Mouse (Mus musculus): ENCODE data around the gene 1700029H14Rik. TPM values are rescaled to one million over a fixed set of nuclear protein-coding genes. Genes with fewer than 3 reads are reported as not detected.

Gene 1700029H14Rik
- polyA plus RNA-seq, 1 experiment from 2014 or later = not detected

GRCm38 (mm10) chr8:13557526-13557925 is 4.7 kb downstream of the 1700029H14Rik start:
- Histone ChIP-seq H3K27me3 (ENCODE audit: control insufficient read depth, insufficient read depth, low read length) (no peaks in the 10 kb centered on the region), H3K9me3 (ENCODE audit: control insufficient read depth, low read length) (no peaks in the 10 kb centered on the region), H3K4me3 (ENCODE audit: low read depth, low read length) (no peak overlapping the region), H3K4me1 (ENCODE audit: control insufficient read depth, insufficient read depth, low read length) (no peaks in the 10 kb centered on the region), H3K9ac (ENCODE audit: low read length) (no peak overlapping the region), H3K27ac (ENCODE audit: low read depth, low read length) (no peak overlapping the region), H3K36me3 (ENCODE audit: control insufficient read depth, insufficient read depth, low read length) (no peaks in the 10 kb centered on the region), H3K4me2 (ENCODE audit: low read depth) (no peak overlapping the region)
- 69% methylated on average over 2 of the region's 2 CpGs for WGBS
- ATAC-seq (ENCODE audit: insufficient read depth, low FRiP score, low TSS enrichment) (no peak), DNase-seq (ENCODE audit: low spot score) (no peak)

GRCm38 (mm10) chr8:13551574-13551830 is 10.8 kb downstream of the 1700029H14Rik start:
- Histone ChIP-seq H3K4me1 (ENCODE audit: control insufficient read depth, insufficient read depth, low read length) (no peaks in the 10 kb centered on the region), H3K27me3 (ENCODE audit: control insufficient read depth, insufficient read depth, low read length) (no peaks in the 10 kb centered on the region), H3K9me3 (ENCODE audit: control insufficient read depth, low read length) (no peaks in the 10 kb centered on the region), H3K9ac (ENCODE audit: low read length) (no peak overlapping the region), H3K4me3 (ENCODE audit: low read depth, low read length) (no peak overlapping the region), H3K4me2 (ENCODE audit: low read depth) (no peak overlapping the region), H3K36me3 (ENCODE audit: control insufficient read depth, insufficient read depth, low read length) (no peaks in the 10 kb centered on the region), H3K27ac (ENCODE audit: low read depth, low read length) (no peak overlapping the region)
- no peak for DNase-seq (ENCODE audit: low spot score)
- no peak; the same call in 1 of the 2 replicates for ATAC-seq (ENCODE audit: insufficient read depth, low FRiP score, low TSS enrichment)
- WGBS = 91% methylated on average over 6 of the region's 6 CpGs

- no peaks in the 10 kb centered on the region for H3K4me1 ChIP-seq (ENCODE audit: control insufficient read depth, insufficient read depth, low read length)
- no peak overlapping the region for H3K27ac ChIP-seq (ENCODE audit: low read depth, low read length)
- H3K36me3 ChIP-seq (ENCODE audit: control insufficient read depth, insufficient read depth, low read length) = no peaks in the 10 kb centered on the region
- DNase-seq (ENCODE audit: low spot score) (peak; percentile 86), ATAC-seq (ENCODE audit: insufficient read depth, low FRiP score, low TSS enrichment) (peak; percentile 86)
- WGBS = 58% methylated on average over 9 of the region's 9 CpGs
- no peak overlapping the region for H3K4me3 ChIP-seq (ENCODE audit: low read depth, low read length)
- no peaks in the 10 kb centered on the region for H3K27me3 ChIP-seq (ENCODE audit: control insufficient read depth, insufficient read depth, low read length)
- H3K9ac ChIP-seq (ENCODE audit: low read length) = no peak overlapping the region
- no peak overlapping the region for H3K4me2 ChIP-seq (ENCODE audit: low read depth)
- no peaks in the 10 kb centered on the region for H3K9me3 ChIP-seq (ENCODE audit: control insufficient read depth, low read length)
Measured at GRCm38 (mm10) chr8:13550718-13551573, 11.3 kb downstream of the 1700029H14Rik start.

GRCm38 (mm10) chr8:13548831-13549230 is 13.4 kb downstream of the 1700029H14Rik start:
- WGBS = 63% methylated on average over 9 of the region's 9 CpGs
- ATAC-seq (ENCODE audit: insufficient read depth, low FRiP score, low TSS enrichment) (no peak), DNase-seq (ENCODE audit: low spot score) (no peak)
- H3K27me3 ChIP-seq (ENCODE audit: control insufficient read depth, insufficient read depth, low read length) = no peaks in the 10 kb centered on the region
- H3K36me3 ChIP-seq (ENCODE audit: control insufficient read depth, insufficient read depth, low read length) = no peaks in the 10 kb centered on the region
- H3K4me1 ChIP-seq (ENCODE audit: control insufficient read depth, insufficient read depth, low read length) = no peaks in the 10 kb centered on the region
- H3K4me3 ChIP-seq (ENCODE audit: low read depth, low read length) = no peak overlapping the region
- no peak overlapping the region for H3K27ac ChIP-seq (ENCODE audit: low read depth, low read length)
- no peak overlapping the region for H3K4me2 ChIP-seq (ENCODE audit: low read depth)
- peaks cover 3% of the 10 kb centered on the region; the same call in 1 of the 2 replicates for H3K9me3 ChIP-seq (ENCODE audit: control insufficient read depth, low read length)
- H3K9ac ChIP-seq (ENCODE audit: low read length) = no peak overlapping the region

GRCm38 (mm10) chr8:13548235-13548634 is 14.0 kb downstream of the 1700029H14Rik start:
- H3K9me3 ChIP-seq (ENCODE audit: control insufficient read depth, low read length) = peaks cover 3% of the 10 kb centered on the region; the same call in 1 of the 2 replicates
- no peak overlapping the region for H3K27ac ChIP-seq (ENCODE audit: low read depth, low read length)
- no peak overlapping the region for H3K9ac ChIP-seq (ENCODE audit: low read length)
- WGBS = 59% methylated on average over 4 of the region's 4 CpGs
- no peaks in the 10 kb centered on the region for H3K36me3 ChIP-seq (ENCODE audit: control insufficient read depth, insufficient read depth, low read length)
- ATAC-seq (ENCODE audit: insufficient read depth, low FRiP score, low TSS enrichment) (no peak), DNase-seq (ENCODE audit: low spot score) (no peak)
- H3K4me2 ChIP-seq (ENCODE audit: low read depth) = no peak overlapping the region
- no peaks in the 10 kb centered on the region for H3K4me1 ChIP-seq (ENCODE audit: control insufficient read depth, insufficient read depth, low read length)
- H3K27me3 ChIP-seq (ENCODE audit: control insufficient read depth, insufficient read depth, low read length) = no peaks in the 10 kb centered on the region
- no peak overlapping the region for H3K4me3 ChIP-seq (ENCODE audit: low read depth, low read length)

- no peak overlapping the region for H3K27ac ChIP-seq (ENCODE audit: low read depth, low read length)
- 89% methylated on average over 4 of the region's 4 CpGs for WGBS
Measured at GRCm38 (mm10) chr8:13546421-13546820, 15.8 kb downstream of the 1700029H14Rik start.

GRCm38 (mm10) chr8:13541526-13541925 is 20.7 kb downstream of the 1700029H14Rik start:
- no peak overlapping the region for H3K4me3 ChIP-seq (ENCODE audit: low read depth, low read length)
- WGBS = 78% methylated on average over 5 of the region's 5 CpGs
- H3K36me3 ChIP-seq (ENCODE audit: control insufficient read depth, insufficient read depth, low read length) = no peaks in the 10 kb centered on the region
- ATAC-seq (ENCODE audit: insufficient read depth, low FRiP score, low TSS enrichment) (no peak), DNase-seq (ENCODE audit: low spot score) (no peak)
- peaks cover 3% of the 10 kb centered on the region; the same call in 1 of the 2 replicates for H3K9me3 ChIP-seq (ENCODE audit: control insufficient read depth, low read length)
- no peak overlapping the region for H3K27ac ChIP-seq (ENCODE audit: low read depth, low read length)
- H3K4me1 ChIP-seq (ENCODE audit: control insufficient read depth, insufficient read depth, low read length) = no peaks in the 10 kb centered on the region
- H3K4me2 ChIP-seq (ENCODE audit: low read depth) = no peak overlapping the region
- no peaks in the 10 kb centered on the region for H3K27me3 ChIP-seq (ENCODE audit: control insufficient read depth, insufficient read depth, low read length)
- no peak overlapping the region for H3K9ac ChIP-seq (ENCODE audit: low read length)

More at GRCm38 (mm10) chr8:13546421-13546820, 15.8 kb downstream of the 1700029H14Rik start:
- Histone ChIP-seq H3K4me3 (ENCODE audit: low read depth, low read length) (no peak overlapping the region), H3K9me3 (ENCODE audit: control insufficient read depth, low read length) (peaks cover 3% of the 10 kb centered on the region; the same call in 1 of the 2 replicates), H3K9ac (ENCODE audit: low read length) (no peak overlapping the region), H3K27me3 (ENCODE audit: control insufficient read depth, insufficient read depth, low read length) (no peaks in the 10 kb centered on the region), H3K4me1 (ENCODE audit: control insufficient read depth, insufficient read depth, low read length) (no peaks in the 10 kb centered on the region), H3K4me2 (ENCODE audit: low read depth) (no peak overlapping the region), H3K36me3 (ENCODE audit: control insufficient read depth, insufficient read depth, low read length) (no peaks in the 10 kb centered on the region)
- ATAC-seq (ENCODE audit: insufficient read depth, low FRiP score, low TSS enrichment) = no peak
- DNase-seq (ENCODE audit: low spot score) = no peak

- DNase-seq (ENCODE audit: low spot score) = no peak
- Histone ChIP-seq H3K9me3 (ENCODE audit: control insufficient read depth, low read length) (peaks cover 3% of the 10 kb centered on the region; the same call in 1 of the 2 replicates), H3K4me2 (ENCODE audit: low read depth) (no peak overlapping the region), H3K9ac (ENCODE audit: low read length) (no peak overlapping the region), H3K36me3 (ENCODE audit: control insufficient read depth, insufficient read depth, low read length) (no peaks in the 10 kb centered on the region), H3K4me3 (ENCODE audit: low read depth, low read length) (no peak overlapping the region), H3K27me3 (ENCODE audit: control insufficient read depth, insufficient read depth, low read length) (no peaks in the 10 kb centered on the region), H3K4me1 (ENCODE audit: control insufficient read depth, insufficient read depth, low read length) (no peaks in the 10 kb centered on the region), H3K27ac (ENCODE audit: low read depth, low read length) (no peak overlapping the region)
- no peak for ATAC-seq (ENCODE audit: insufficient read depth, low FRiP score, low TSS enrichment)
- 88% methylated on average over 5 of the region's 5 CpGs for WGBS
Measured at GRCm38 (mm10) chr8:13540122-13540521, 22.1 kb downstream of the 1700029H14Rik start.

GRCm38 (mm10) chr8:13538821-13539220 is 23.4 kb downstream of the 1700029H14Rik start:
- no peaks in the 10 kb centered on the region for H3K36me3 ChIP-seq (ENCODE audit: control insufficient read depth, insufficient read depth, low read length)
- ATAC-seq (ENCODE audit: insufficient read depth, low FRiP score, low TSS enrichment) = no peak
- H3K9me3 ChIP-seq (ENCODE audit: control insufficient read depth, low read length) = no peaks in the 10 kb centered on the region
- H3K27me3 ChIP-seq (ENCODE audit: control insufficient read depth, insufficient read depth, low read length) = no peaks in the 10 kb centered on the region
- H3K9ac ChIP-seq (ENCODE audit: low read length) = no peak overlapping the region
- H3K4me3 ChIP-seq (ENCODE audit: low read depth, low read length) = no peak overlapping the region
- DNase-seq (ENCODE audit: low spot score) = no peak
- no peak overlapping the region for H3K27ac ChIP-seq (ENCODE audit: low read depth, low read length)
- WGBS = 71% methylated on average over 6 of the region's 6 CpGs
- no peaks in the 10 kb centered on the region for H3K4me1 ChIP-seq (ENCODE audit: control insufficient read depth, insufficient read depth, low read length)
- no peak overlapping the region for H3K4me2 ChIP-seq (ENCODE audit: low read depth)
